Mouse (Mus musculus): Measurements from ENCODE around the gene Tma7.

Gene Tma7

GRCm38 (mm10) chr9:109040216-109040615 lies 42.2 kb downstream of the Tma7 start:
- no peak for DNase-seq

DNA sequence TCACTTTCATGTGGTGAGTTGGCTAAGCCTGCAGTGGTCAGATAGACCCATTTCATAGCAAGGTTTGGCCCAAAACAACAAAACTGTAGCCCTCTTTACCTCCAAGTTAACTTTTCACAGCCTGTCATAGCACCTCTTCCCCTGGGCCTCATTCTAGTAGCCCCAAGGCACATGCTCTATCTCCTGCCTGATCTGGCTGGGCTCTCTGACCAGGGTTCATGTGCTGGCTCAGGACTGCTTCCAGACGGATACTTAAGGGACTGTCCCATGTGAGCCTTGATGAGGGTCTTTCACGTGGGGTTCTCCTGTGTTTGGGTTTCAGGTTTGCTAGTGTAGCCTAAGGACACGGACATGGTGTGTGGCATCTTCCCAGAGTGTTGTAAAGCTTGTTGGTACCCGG lies 42.7 kb downstream of the Tma7 start:
- DNase-seq, result no peak

DNA sequence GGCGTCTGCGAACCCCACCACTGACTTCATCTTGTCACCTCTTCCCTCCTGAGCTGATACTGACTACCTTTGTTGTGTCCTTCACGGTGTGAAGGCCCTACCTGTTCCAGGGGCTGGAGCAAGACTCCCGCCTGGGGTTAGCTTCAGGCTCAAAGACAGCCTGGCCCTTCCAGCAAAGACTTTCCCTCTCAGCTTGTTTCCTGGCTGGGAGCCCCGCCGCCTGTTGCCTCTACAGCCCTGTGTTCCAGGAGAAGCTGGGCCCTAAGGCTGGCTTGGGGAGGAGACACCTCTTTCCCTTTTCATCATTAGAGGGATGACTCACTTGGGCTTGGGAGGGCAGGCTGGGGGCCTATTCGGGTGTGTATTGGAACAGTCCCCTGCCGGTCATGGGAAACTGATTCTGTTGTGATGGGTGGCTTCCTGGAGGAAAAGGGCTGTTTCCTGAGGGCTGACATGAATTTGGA lies 43.5 kb downstream of the Tma7 start:
- DNase-seq, result peak; percentile 65 to 70

GRCm38 (mm10) chr9:109038086-109038895 lies 44.1 kb downstream of the Tma7 start, which contains the start of gene Shisa5:
Gene Shisa5 (plus strand): TSS chr9:109038565.
- peak; percentile 86 to 90 for DNase-seq

DNA sequence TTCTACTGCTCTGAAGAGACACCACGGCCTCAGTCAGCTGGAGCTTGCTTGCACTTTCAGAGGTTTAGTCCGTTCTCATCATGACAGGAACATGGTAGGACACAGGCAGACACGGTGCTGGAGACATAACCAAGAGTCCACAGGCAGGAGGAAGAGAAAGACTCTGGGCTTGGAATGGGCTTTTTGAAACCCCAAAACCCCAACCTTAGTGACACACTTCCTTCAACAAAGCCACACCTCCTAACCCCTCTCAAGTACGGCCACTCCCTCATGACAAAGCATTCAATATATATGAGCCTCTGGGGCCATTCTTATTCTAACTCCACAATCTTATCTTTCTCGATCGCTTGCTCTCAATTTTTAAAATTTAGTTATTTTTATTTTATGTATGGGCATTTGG lies 50.0 kb downstream of the Tma7 start:
- no peak for DNase-seq

DNA sequence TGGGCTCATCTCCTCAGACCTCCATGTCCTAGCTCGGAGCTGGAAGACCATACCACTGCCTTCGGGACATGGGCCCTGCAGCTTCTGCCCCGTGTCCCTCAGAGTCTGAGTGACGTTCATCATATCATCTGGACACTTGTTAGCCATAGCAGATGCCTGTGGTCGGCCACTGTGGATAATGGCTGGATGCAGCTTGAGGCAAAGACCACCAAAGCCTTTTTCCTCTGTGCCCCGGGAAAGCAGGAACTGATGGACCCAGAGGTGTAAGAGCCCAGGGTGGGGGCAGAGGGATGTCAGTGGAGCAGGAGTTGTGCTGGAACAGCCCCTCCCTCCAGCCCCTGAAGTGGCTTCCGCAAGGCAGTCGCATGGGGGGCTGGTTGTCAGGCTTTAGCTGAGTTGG lies 50.7 kb downstream of the Tma7 start:
- no peak for DNase-seq

GRCm38 (mm10) chr9:109031001-109031400 lies 51.4 kb downstream of the Tma7 start:
- DNase-seq, result no peak

DNA sequence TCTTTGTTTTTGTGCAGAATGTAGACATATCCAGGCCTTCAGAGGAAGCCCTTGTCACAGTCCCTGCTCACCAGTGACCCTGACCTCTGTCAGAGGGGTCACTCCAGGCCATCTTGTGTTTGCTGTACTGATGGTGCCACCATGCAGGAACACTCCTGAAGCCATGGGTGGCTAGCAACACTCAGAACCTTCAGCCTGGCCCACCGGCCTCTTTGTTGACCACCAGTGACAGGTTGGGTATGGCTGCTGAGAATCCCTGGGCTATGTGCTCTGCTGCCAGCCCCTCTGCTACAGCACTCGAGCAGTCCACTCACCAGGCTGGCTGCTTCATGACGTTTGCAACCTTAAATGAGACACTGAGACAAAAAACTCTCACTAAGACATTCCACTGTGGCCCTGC lies 52.1 kb downstream of the Tma7 start:
- DNase-seq, result no peak

DNA sequence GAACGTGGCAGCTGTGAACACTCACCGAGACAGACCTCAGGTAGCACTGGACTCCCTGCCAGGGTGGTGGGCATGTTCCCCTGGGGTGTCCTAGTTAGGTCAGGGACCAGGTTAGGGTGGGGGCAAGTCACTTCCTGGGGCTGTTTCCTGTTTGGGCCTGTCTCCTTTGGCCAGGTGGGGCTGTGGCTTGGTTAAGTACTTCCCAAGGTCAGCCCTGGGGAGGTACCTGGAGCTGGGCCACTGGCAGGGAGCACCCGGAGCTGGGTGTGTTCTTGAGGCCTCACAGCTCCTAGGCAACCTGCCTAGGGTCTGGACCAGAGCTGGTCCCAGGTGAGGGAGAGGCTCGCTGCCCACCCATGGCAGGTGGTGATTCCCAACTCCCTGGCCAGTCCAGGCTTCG lies 53.5 kb downstream of the Tma7 start:
- no peak for DNase-seq

DNA sequence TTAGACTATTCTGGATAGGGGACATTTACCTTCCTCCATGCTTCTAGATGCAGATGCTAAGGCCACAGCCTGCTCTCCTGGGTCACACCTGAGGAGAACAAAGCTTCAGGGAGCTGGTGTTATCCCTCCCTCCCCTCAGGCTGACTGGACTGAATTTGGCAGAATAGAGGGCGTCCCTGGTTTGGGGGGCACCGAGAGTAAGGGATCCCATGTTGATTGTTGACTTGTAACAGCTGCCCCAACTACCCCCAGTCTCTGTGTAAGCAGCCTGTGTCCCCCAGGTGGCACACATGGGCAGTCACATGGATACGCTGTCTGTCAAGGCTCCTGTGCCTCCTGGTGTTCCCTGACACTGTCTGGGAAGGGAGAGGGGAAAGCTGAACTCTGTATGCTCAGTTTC lies 54.0 kb downstream of the Tma7 start:
- no peak for DNase-seq

GRCm38 (mm10) chr9:109027521-109027920 lies 54.9 kb downstream of the Tma7 start:
- no peak for DNase-seq

Data from kidney, postnatal 4 days (tissue).